Mouse (Mus musculus) myocyte (in vitro differentiated cells): Measurements from ENCODE around the gene Rcc1.

ENCODE experiments used
- E2F4 ChIP-seq: IDR thresholded peaks from one replicate; pipeline ENCODE4 v1.6.1; 2011; ENCODE audit warnings: mild to moderate bottlenecking, control low read depth, moderate library complexity; ENCODE audit not compliant: insufficient read depth
- MYOG ChIP-seq, 3 experiments: IDR thresholded peaks; one replicate each; pipeline ENCODE4 v1.6.1; 2011; ENCODE audit warnings: control low read depth in 2 of 3, low read depth in 2 of 3, mild to moderate bottlenecking in 2 of 3; ENCODE audit not compliant: insufficient read length in 2 of 3, control insufficient read depth in 1 of 3, insufficient read depth in 1 of 3
- POLR2A ChIP-seq: IDR thresholded peaks from one replicate; pipeline ENCODE4 v1.6.1; 2011; ENCODE audit warnings: low read depth, mild to moderate bottlenecking, control low read depth, moderate library complexity; ENCODE audit not compliant: insufficient read length
- POLR2AphosphoS2 ChIP-seq: IDR thresholded peaks from one replicate; pipeline ENCODE4 v1.6.1; 2011; ENCODE audit warnings: low read depth, control low read depth; ENCODE audit not compliant: insufficient read length
- USF1 ChIP-seq: IDR thresholded peaks from one replicate; pipeline ENCODE4 v1.6.1; 2011; ENCODE audit warnings: low read depth, mild to moderate bottlenecking, control low read depth, moderate library complexity

DNA sequence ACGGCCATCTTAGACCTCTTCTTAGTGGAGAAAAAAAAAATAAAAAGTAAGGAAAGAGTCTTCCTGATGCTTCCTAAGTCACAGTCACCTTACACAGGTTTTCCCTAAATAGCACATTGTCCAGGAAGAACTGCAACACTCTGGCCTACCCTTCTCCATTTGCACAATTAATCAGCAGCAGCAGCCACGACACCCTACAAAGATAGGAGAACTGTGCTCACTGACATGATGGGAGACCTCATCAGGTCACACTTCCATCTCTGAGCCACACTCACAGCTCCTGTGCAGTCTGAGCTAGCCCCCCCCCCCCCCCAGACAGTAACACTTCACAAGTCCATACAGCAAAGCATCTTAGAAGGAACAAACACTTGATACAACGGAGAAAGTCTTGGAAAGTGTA, 43.7 kb upstream of the Rcc1 start:
- TF ChIP-seq POLR2A (no peak), POLR2AphosphoS2 (no peak), MYOG (IDR thresholded peaks at IDR 0.05; ENCODE audit: control insufficient read depth in 1 of 3, insufficient read depth in 1 of 3, insufficient read length in 2 of 3, low read depth in 2 of 3) (no peak), E2F4 (no peak), USF1 (no peak)
